Mouse (Mus musculus) limb, embryonic 11.5 days (tissue): ENCODE results near the gene Ppil6. TPM values are rescaled to one million over a fixed set of nuclear protein-coding genes. Genes with fewer than 3 reads are reported as not detected.
"Not testable (repeated sequence)": the region's sequence is repeated elsewhere in the genome, so short reads cannot be mapped to it uniquely, and the experiment has no call there.

Experiments
- ATAC-seq: fragments of 200-750 bp; cut with Nextera tagmentation; 2 replicates; pipeline ENCODE4 v1.8.0; 2017; ENCODE audit warnings: low read depth; ENCODE audit not compliant: insufficient number of reproducible peaks, low FRiP score, low TSS enrichment
- DNase-seq: peaks from one replicate; pipeline ENCODE4 v3.0.0-alpha.2; 2015; ENCODE audit warnings: low spot score
- H3K27ac ChIP-seq: fragments of 300-500 bp; sonication (generic); replicated peaks from 2 replicates; pipeline ENCODE4 v1.5.1; 2014; ENCODE audit warnings: low read depth, mild to moderate bottlenecking, low read length
- H3K27me3 ChIP-seq: fragments of 300-500 bp; sonication (generic); 2 replicates; pipeline ENCODE4 v1.6.1; 2014; ENCODE audit warnings: mild to moderate bottlenecking, low read length, mixed read lengths; ENCODE audit not compliant: control insufficient read depth, insufficient read depth
- H3K36me3 ChIP-seq: fragments of 300-500 bp; sonication (generic); 2 replicates; pipeline ENCODE4 v1.6.1; 2014; ENCODE audit warnings: mild to moderate bottlenecking, low read length, moderate library complexity, mixed read lengths; ENCODE audit not compliant: control insufficient read depth, insufficient read depth
- H3K4me1 ChIP-seq: fragments of 300-500 bp; sonication (generic); 2 replicates; pipeline ENCODE4 v1.6.1; 2014; ENCODE audit warnings: low read length, mixed read lengths; ENCODE audit not compliant: control insufficient read depth, insufficient read depth
- H3K4me2 ChIP-seq: fragments of 300-500 bp; sonication (generic); 2 replicates; pipeline ENCODE4 v1.6.1; 2014; ENCODE audit warnings: low read depth, mild to moderate bottlenecking, moderate library complexity; ENCODE audit not compliant: severe bottlenecking
- H3K4me3 ChIP-seq: fragments of 300-500 bp; sonication (generic); 2 replicates; pipeline ENCODE4 v1.5.1; 2014; ENCODE audit warnings: low read depth, low read length
- H3K9ac ChIP-seq: fragments of 300-500 bp; sonication (generic); 2 replicates; pipeline ENCODE4 v1.6.1; 2014; ENCODE audit warnings: mild to moderate bottlenecking, low read length
- H3K9me3 ChIP-seq: fragments of 300-500 bp; sonication (generic); 2 replicates; pipeline ENCODE4 v1.6.1; 2016; ENCODE audit warnings: low read length; ENCODE audit not compliant: control insufficient read depth
- WGBS: fragments of 180-500 bp; shearing (Covaris S2); extraction: QIAGEN DNeasy Blood & Tissue Kit; methylation state at CpG from one replicate; pipeline ENCODE4 v1.1.7; 2014; 5-methylcytosine and 5-hydroxymethylcytosine counted together
- polyA plus RNA-seq: library from polyadenylated mRNA; unstranded; fragments of >200 nt; fragmentation: Nextera tagmentation; extraction: Ambion mirVana; gene quantifications from 2 replicates; pipeline ENCODE4 v1.2.1, GENCODE M21; 2014

The Ppil6 gene
- polyA plus RNA-seq, 1 experiment from 2014 or later, result 0.43 TPM

DNA sequence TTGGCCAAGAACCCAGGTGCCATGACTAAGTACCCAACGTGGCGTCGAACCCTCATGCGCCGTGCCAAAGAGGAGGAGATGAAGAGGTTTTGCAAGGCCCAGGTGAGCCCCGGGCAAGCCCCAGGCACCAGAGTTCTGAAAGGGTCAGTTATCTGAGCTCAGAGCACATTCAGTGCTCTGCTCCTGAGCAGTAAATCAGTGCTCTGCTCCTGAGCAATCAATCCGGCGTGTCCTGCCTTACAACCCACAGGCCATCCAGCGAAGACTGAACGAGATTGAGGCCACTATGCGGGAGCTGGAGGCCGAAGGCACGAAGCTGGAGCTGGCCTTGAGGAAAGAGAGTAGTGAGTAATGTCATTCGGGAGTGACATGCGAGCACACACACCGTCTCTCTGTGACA, 4.5 kb upstream of the Ppil6 start:
- DNase-seq (no peak), ATAC-seq (no peak)
- no peak overlapping the region for H3K4me2 ChIP-seq
- WGBS, result 92% methylated on average over 16 of the region's 16 CpGs
- H3K36me3 ChIP-seq, result peaks cover 2% of the 10 kb centered on the region; the same call in 1 of the 2 replicates
- no peaks in the 10 kb centered on the region for H3K27me3 ChIP-seq
- H3K4me1 ChIP-seq, result peaks cover 8% of the 10 kb centered on the region
- H3K4me3 ChIP-seq, result no peak overlapping the region
- H3K27ac ChIP-seq, result no peak overlapping the region
- no peak overlapping the region for H3K9ac ChIP-seq
- no peaks in the 10 kb centered on the region for H3K9me3 ChIP-seq

DNA sequence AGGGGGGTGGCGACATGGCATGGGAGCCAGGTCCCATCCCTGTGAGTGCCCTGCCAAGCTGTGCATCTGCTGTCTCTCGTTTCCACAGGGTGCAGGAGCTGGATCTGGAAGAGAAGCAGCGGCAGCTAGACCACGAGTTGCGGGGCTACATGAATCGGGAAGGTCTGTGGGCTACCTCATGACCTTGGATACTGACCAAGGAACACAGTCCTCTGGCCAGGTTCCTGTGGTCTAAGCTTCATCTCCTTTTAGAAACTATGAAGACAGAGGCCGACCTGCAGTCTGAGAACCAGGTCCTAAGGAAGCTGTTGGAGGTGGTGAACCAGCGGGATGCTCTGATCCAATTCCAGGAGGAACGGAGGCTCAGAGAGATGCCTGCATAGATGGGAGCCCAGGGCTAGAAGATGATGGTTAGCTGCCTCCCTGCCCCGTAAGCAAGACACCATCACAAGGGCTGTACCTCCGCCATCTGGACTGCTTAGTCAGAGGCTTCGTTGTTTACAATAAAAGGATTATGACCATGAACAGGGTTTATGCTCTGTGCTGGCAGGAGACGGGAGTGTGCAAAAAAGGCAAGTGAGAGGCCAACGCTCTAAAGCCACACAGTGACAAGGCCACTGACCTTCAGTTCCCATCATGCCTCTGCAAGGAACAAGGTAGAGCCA, 3.6 kb upstream of the Ppil6 start:
- Histone ChIP-seq H3K4me2 (no peak overlapping the region), H3K9me3 (no peaks in the 10 kb centered on the region), H3K9ac (no peak overlapping the region), H3K27me3 (no peaks in the 10 kb centered on the region), H3K4me3 (no peak overlapping the region), H3K27ac (no peak overlapping the region), H3K4me1 (peaks cover 8% of the 10 kb centered on the region), H3K36me3 (peaks cover 2% of the 10 kb centered on the region; the same call in 1 of the 2 replicates)
- 86% methylated on average over 14 of the region's 14 CpGs for WGBS
- no peak for ATAC-seq
- no peak for DNase-seq

DNA sequence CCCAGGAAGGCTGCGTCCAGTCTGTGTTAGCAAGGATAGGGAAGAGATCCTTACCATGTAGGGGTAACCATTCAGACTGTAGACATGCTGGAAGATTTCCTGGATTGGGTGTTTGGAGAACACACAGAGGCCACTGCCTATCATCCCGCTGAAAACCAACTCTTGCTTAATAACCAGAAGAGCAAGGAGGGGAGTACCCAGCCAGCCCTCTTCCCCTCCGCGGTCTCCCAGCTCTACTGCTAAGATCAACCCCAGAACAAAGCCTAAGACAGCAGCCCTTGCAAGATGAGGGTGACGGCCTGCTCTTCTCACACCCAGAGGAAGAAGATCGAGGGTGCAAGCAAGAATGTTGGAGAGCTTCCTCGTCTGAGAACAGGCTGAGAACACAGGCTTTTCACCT, 1.4 kb upstream of the Ppil6 start:
- 50% methylated on average over 7 of the region's 7 CpGs for WGBS
- no peaks in the 10 kb centered on the region for H3K27me3 ChIP-seq
- no peaks in the 10 kb centered on the region for H3K9me3 ChIP-seq
- peak overlapping the region; percentile 47 for H3K4me3 ChIP-seq
- no peak for ATAC-seq
- H3K4me1 ChIP-seq, result peaks cover 8% of the 10 kb centered on the region
- H3K36me3 ChIP-seq, result peaks cover 2% of the 10 kb centered on the region; the same call in 1 of the 2 replicates
- H3K27ac ChIP-seq, result no peak overlapping the region
- 0 out of 2 replicates have a peak overlapping the region, but pooled peaks have one; percentile 22 for H3K9ac ChIP-seq
- no peak for DNase-seq
- peak overlapping the region; percentile 94 for H3K4me2 ChIP-seq

DNA sequence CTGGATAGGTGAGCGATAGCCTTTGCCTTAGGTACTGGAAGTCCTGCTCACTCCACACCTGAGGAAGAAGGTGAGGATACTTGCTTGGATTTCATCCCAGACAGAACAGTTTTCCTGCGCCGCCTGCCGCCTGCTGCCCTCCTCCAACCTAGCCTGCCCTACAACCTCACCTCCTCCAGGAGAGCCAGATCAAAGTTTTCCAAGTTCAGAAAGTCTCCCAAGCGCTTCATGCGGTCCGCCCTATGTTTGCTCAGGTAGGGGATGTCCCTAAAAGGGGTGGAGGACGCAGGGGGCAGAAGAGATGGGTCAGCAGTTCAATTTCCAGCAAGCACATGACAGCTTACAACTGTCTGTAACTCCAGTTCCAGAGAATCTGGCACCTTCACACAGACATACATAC, 945 bp upstream of the Ppil6 start:
- Histone ChIP-seq H3K4me2 (peak overlapping the region; percentile 94), H3K36me3 (peaks cover 2% of the 10 kb centered on the region; the same call in 1 of the 2 replicates), H3K4me1 (peaks cover 8% of the 10 kb centered on the region), H3K9me3 (no peaks in the 10 kb centered on the region), H3K27ac (no peak overlapping the region), H3K27me3 (no peaks in the 10 kb centered on the region), H3K4me3 (peak overlapping the region; percentile 47), H3K9ac (peak overlapping the region; percentile 77)
- 27% methylated on average over 8 of the region's 8 CpGs for WGBS
- no peak for ATAC-seq
- DNase-seq, result no peak

DNA sequence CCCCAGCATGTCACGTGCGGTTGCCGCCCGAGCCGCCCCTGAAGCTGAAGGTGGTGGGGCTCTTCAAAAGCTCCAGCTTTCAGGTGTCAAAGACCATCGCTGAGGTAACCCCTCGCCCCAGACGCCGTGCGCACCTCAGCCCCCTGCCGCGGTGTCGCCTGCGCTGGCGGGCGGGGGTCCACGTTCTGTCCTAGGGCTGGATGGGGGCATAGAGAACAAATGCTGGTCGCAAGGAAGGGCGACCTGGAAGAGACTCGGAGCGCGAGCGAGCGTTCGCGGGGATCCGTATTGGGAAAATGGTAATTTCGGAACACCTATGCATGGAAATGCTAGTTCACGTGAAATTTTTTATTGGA, 257 bp downstream of the Ppil6 start:
- Histone ChIP-seq H3K4me2 (peak overlapping the region; percentile 94), H3K27ac (no peak overlapping the region), H3K36me3 (no peaks in the 10 kb centered on the region; the same call in 1 of the 2 replicates), H3K27me3 (no peaks in the 10 kb centered on the region), H3K9me3 (no peaks in the 10 kb centered on the region), H3K4me3 (peak overlapping the region; percentile 47), H3K9ac (peak overlapping the region; percentile 77), H3K4me1 (peaks cover 8% of the 10 kb centered on the region)
- DNase-seq, result no peak
- ATAC-seq, result no peak; the same call in 1 of the 2 replicates
- WGBS, result under 1% methylated on average over 29 of the region's 29 CpGs

DNA sequence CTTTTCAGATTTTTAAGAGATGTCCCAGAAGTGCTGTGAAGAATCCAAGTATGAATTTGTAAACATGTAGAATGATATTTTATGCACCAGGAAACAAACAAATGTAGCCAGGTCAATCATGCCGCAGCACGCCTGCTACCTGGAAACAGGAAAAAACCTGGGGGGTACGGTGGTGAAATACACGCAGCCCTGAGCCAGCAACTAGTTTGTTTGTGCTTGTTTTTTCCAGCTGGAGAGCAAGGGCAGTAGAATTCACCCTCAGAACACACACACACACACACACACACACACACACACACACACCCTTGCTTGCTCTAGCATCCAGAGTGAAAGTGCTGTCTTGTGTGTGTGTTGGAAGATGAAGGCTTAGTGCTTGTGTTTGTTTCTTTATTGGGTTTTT, 872 bp downstream of the Ppil6 start:
- Histone ChIP-seq H3K9me3 (no peaks in the 10 kb centered on the region), H3K4me1 (peaks cover 8% of the 10 kb centered on the region), H3K4me2 (no peak overlapping the region), H3K4me3 (no peak overlapping the region), H3K27me3 (no peaks in the 10 kb centered on the region), H3K27ac (no peak overlapping the region), H3K36me3 (no peaks in the 10 kb centered on the region; the same call in 1 of the 2 replicates), H3K9ac (no peak overlapping the region)
- 52% methylated on average over 4 of the region's 4 CpGs for WGBS
- DNase-seq, result no peak
- no peak for ATAC-seq

DNA sequence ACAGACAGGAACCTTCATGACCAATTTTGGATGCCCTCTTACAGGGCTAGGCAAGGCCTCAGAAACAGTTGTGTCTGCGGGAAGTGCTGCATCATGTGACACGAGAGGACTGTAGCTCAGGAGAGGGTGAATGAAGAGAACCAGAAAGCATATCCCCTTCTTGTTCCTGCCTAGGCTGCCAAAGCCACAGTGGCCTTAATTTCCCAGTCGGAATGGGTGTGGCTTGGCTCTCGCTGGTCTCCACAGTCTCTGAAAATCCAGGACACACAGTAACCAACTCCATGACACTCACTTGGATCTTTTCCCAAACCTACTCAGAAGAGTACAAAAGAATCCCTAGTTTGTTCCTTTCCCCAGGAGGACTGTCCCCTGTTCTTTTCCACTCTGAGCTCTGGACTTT, 10.7 kb downstream of the Ppil6 start:
- no peaks in the 10 kb centered on the region for H3K9me3 ChIP-seq
- H3K4me3 ChIP-seq, result no peak overlapping the region
- no peaks in the 10 kb centered on the region for H3K4me1 ChIP-seq
- H3K27ac ChIP-seq, result no peak overlapping the region
- WGBS, result 71% methylated on average over 4 of the region's 4 CpGs
- H3K4me2 ChIP-seq, result no peak overlapping the region
- DNase-seq, result no peak
- no peaks in the 10 kb centered on the region for H3K36me3 ChIP-seq
- H3K27me3 ChIP-seq, result no peaks in the 10 kb centered on the region
- no peak for ATAC-seq
- H3K9ac ChIP-seq, result no peak overlapping the region

DNA sequence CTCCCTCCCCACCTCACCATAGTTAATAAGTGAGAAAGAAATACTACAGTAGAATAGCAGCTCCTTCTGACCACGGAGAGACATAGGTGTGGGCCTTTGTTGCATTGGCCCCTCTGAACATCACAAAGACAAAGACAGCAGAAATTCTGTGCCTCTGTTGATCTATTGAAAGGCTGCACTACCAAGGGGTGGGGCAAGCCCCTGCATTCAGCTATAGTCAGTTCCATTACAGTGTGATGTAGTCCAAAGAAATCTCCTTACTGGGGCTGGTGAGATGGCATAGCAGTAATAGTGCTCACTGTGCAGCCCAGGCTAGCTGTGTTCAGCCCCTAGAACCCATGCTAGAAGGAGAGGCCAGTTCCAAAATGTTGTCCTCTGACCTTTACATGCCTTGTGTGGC, 14.8 kb downstream of the Ppil6 start:
- Histone ChIP-seq H3K27me3 (no peaks in the 10 kb centered on the region), H3K27ac (no peak overlapping the region), H3K9ac (no peak overlapping the region), H3K4me2 (no peak overlapping the region), H3K9me3 (no peaks in the 10 kb centered on the region), H3K36me3 (no peaks in the 10 kb centered on the region), H3K4me3 (no peak overlapping the region), H3K4me1 (no peaks in the 10 kb centered on the region)
- no peak for ATAC-seq
- no peak for DNase-seq
- WGBS, result 83% methylated on average over 1 of the region's 1 CpGs

DNA sequence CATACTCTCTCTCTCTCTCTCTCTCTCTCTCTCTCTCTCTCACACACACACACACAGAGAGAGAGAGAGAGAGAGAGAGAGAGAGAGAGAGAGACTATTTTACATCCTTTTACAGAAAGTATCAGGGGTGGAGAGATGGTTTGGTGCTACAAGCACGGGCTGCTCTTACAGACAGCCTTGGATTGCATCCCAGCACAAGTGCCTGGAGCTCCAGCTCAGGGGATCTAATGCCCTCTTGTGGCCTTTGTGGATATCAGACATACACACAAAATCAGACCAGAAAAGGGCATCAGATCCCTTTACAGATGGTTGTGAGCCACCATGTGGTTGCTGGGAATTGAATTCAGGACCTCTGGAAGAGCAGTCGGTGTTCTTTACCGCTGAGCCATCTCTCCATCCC, 15.2 kb downstream of the Ppil6 start:
- not testable (repeated sequence) for H3K9me3 ChIP-seq, H3K4me2 ChIP-seq, H3K9ac ChIP-seq, H3K4me1 ChIP-seq, H3K27ac ChIP-seq, H3K4me3 ChIP-seq, H3K27me3 ChIP-seq, ATAC-seq, H3K36me3 ChIP-seq
- WGBS, result 2% methylated on average over 3 of the region's 3 CpGs
- DNase-seq, result peak; percentile 70
